Mouse (Mus musculus) ES-E14 (cell line): Measurements from ENCODE around the gene Sept9. TPM values are rescaled to one million over a fixed set of nuclear protein-coding genes. Genes with fewer than 3 reads are reported as not detected.

Experiments used
- DNase-seq: peaks from one replicate; pipeline ENCODE4 v3.0.0-alpha.2; 2013; ENCODE audit warnings: low read depth, low spot score
- H3K27ac ChIP-seq: 2 replicates; pipeline ENCODE4 v1.5.1; 2012; ENCODE audit warnings: low read depth, mild to moderate bottlenecking, low read length, moderate library complexity, mixed read lengths; ENCODE audit not compliant: poor library complexity, insufficient read depth, severe bottlenecking
- H3K36me3 ChIP-seq: 2 replicates; pipeline ENCODE4 v1.6.1; 2012; ENCODE audit warnings: mild to moderate bottlenecking, low read length, moderate library complexity, mixed read lengths; ENCODE audit not compliant: control insufficient read depth, poor library complexity, insufficient read depth, severe bottlenecking
- H3K4me1 ChIP-seq, 2 experiments: fragments of 150-350 bp in 1 of 2; sonication (generic) in 1 of 2; 2 replicates each; pipeline ENCODE4 v1.6.1; 2012; ENCODE audit warnings: low read length in 2 of 2, mild to moderate bottlenecking in 1 of 2, mixed read lengths in 1 of 2; ENCODE audit not compliant: control insufficient read depth in 2 of 2, insufficient read depth in 2 of 2, poor library complexity in 1 of 2
- H3K4me3 ChIP-seq, 2 experiments: fragments of 150-350 bp in 1 of 2; sonication (generic) in 1 of 2; 2 replicates each; pipeline ENCODE4 v1.5.1; 2012; ENCODE audit warnings: low read length in 2 of 2, low read depth in 1 of 2, mild to moderate bottlenecking in 1 of 2, mixed read lengths in 1 of 2; ENCODE audit not compliant: insufficient read depth in 1 of 2, poor library complexity in 1 of 2, severe bottlenecking in 1 of 2
- H3K9ac ChIP-seq: 2 replicates; pipeline ENCODE4 v1.6.1; 2012; ENCODE audit warnings: low read depth, mild to moderate bottlenecking, low read length, mixed read lengths; ENCODE audit not compliant: poor library complexity, insufficient read depth, severe bottlenecking
- H3K9me3 ChIP-seq: fragments of 150-350 bp; sonication (generic); 2 replicates; pipeline ENCODE4 v1.6.1; 2012; ENCODE audit warnings: low read depth, mild to moderate bottlenecking, low read length; ENCODE audit not compliant: control insufficient read depth, insufficient read depth
- CHD2 ChIP-seq: IDR thresholded peaks from 2 replicates; pipeline ENCODE4 v1.6.1; 2014; ENCODE audit warnings: mild to moderate bottlenecking, low read depth, low read length, inconsistent platforms
- HCFC1 ChIP-seq: IDR thresholded peaks from 2 replicates; pipeline ENCODE4 v1.6.1; 2012; ENCODE audit warnings: low read length, inconsistent platforms, borderline replicate concordance; ENCODE audit not compliant: insufficient read depth
- MAFK ChIP-seq: IDR thresholded peaks from 2 replicates; pipeline ENCODE4 v1.6.1; 2014; ENCODE audit warnings: mild to moderate bottlenecking, low read depth, low read length, inconsistent platforms; ENCODE audit not compliant: insufficient read depth
- ZC3H11A ChIP-seq: IDR thresholded peaks from 2 replicates; pipeline ENCODE4 v1.6.1; 2012; ENCODE audit warnings: low read depth, mild to moderate bottlenecking, inconsistent platforms, low read length, borderline replicate concordance
- ZNF384 ChIP-seq: IDR thresholded peaks from 2 replicates; pipeline ENCODE4 v1.6.1; 2012; ENCODE audit warnings: low read depth, low read length, inconsistent platforms
- in situ Hi-C, 2 experiments: fragments of 600-800 bp; cut with MboI; formaldehyde crosslinking; loops; one replicate each; pipeline ENCODE4 v1.15.1; 2025; ENCODE audit warnings: low sequenced_read_pairs in 2 of 2, inconsistent platforms in 1 of 2; ENCODE audit not compliant: unreplicated experiment in 2 of 2
- total RNA-seq: library from RNA; depleted of rRNA; stranded (reverse); fragments of 300-350 nt; gene quantifications from 2 replicates; pipeline ENCODE4 v1.2.3, GENCODE M21; 2012

The Sept9 gene
- total RNA-seq, 1 experiment: 65.7 TPM

DNA sequence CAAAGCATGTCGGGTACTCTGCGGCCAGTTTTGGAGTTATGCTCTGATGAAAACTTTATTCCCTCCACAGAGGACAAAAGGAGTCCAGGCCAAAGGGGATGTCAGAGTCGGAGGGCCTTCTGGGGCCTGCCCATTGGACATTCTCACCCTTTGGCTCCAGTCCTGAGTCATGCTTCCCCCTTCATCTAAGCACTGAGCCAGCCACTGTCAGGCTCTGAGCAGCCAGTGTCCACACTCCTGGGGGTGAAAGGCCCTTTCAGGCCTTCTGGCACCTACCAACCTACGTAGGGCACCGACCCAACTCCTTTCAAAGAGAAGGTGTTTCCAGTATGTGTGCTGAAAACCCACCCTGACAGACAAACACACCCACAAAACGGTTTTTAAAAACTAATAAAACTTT is 3.8 kb upstream of the Sept9 start:
- Histone ChIP-seq H3K27ac (no peak overlapping the region), H3K9ac (no peak overlapping the region), H3K4me1 (no peaks in the 10 kb centered on the region), H3K9me3 (no peaks in the 10 kb centered on the region), H3K36me3 (no peaks in the 10 kb centered on the region), H3K4me3 (no peak overlapping the region)
- in situ Hi-C loops: no loop called here
- TF ChIP-seq ZC3H11A: no peak
- no peak for TF ChIP-seq CHD2
- no peak for TF ChIP-seq ZNF384
- TF ChIP-seq HCFC1: no peak
- no peak for TF ChIP-seq MAFK
- DNase-seq: no peak

DNA sequence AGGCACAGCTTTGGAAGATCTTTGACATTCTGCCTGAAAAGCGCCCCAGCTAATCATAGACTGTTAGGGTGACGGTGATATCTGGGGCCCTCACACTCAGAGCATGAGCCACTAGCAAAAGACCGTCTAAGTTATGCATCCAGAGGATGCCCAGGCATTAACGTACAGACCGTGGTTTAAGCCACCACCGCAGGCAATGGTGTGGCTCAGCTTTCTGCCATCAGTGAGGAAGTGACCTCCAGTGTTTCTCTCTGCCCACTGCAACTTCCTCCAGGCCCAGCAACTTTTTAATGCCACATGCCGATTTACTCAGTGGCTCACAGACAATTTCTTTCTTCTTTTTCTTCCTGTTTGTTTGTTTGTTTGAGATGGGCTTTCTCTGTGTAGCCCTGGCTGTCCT is 2.8 kb upstream of the Sept9 start:
- no peak overlapping the region for H3K27ac ChIP-seq
- no peaks in the 10 kb centered on the region for H3K9me3 ChIP-seq
- H3K36me3 ChIP-seq: no peaks in the 10 kb centered on the region
- DNase-seq: no peak
- no peak overlapping the region for H3K9ac ChIP-seq
- in situ Hi-C loops: no loop called here
- H3K4me1 ChIP-seq: no peaks in the 10 kb centered on the region
- H3K4me3 ChIP-seq: no peak overlapping the region
- TF ChIP-seq ZNF384 (no peak), HCFC1 (no peak), CHD2 (no peak), MAFK (no peak), ZC3H11A (no peak)

DNA sequence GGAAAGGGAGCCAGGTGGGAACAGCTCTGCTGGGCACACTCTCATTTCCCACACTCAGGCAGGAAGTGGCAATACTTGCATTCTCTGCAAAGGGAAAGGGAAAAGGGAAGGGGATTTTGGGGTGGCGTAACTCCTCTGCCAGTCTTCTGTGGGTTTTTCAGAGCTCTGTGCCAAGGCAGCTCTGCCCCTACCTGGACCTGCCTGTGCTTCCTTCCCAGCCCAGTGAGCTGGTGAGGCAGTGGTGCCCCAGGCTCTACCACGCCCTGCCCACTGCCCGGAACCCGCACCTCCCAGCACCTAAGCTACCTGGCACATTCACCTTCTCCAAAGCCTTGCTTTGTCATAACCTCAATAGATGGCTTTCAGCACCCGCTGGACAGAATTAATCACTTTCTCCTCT is 1.3 kb upstream of the Sept9 start:
- Histone ChIP-seq H3K9ac (no peak overlapping the region), H3K4me1 (no peaks in the 10 kb centered on the region), H3K4me3 (no peak overlapping the region), H3K27ac (no peak overlapping the region), H3K36me3 (no peaks in the 10 kb centered on the region), H3K9me3 (no peaks in the 10 kb centered on the region)
- in situ Hi-C loops: no loop called here
- no peak for DNase-seq
- TF ChIP-seq CHD2 (no peak), ZNF384 (no peak), MAFK (no peak), ZC3H11A (no peak), HCFC1 (no peak)

DNA sequence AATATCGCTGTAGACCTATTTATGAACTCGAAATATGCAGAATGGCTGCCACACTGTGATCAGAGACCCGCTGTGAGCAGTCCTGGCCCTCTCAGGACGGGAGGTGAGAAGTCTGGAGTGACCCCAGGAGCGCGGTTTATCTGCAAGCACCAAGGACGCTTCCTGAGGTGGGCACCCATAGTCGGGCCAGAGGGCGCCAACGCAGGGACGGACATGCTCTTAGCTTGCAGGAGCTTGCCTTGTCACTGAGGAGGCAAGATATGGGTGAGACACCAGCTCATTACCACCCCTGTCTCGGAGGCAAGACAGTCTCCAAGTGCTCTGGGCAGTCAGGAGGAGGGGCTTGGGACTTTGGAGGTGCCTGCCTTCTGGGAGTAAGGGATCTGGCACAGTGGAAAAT is 2.4 kb downstream of the Sept9 start:
- peaks cover 0 to 4% of the 10 kb centered on the region in 2 experiments; a peak in 1 of 4 replicates for H3K4me1 ChIP-seq
- H3K9ac ChIP-seq: no peak overlapping the region
- DNase-seq: no peak
- in situ Hi-C loops: no loop called here
- H3K27ac ChIP-seq: no peak overlapping the region
- no peaks in the 10 kb centered on the region for H3K9me3 ChIP-seq
- TF ChIP-seq MAFK (no peak), CHD2 (no peak), HCFC1 (no peak), ZNF384 (no peak), ZC3H11A (no peak)
- no peak overlapping the region for H3K4me3 ChIP-seq
- no peaks in the 10 kb centered on the region for H3K36me3 ChIP-seq

DNA sequence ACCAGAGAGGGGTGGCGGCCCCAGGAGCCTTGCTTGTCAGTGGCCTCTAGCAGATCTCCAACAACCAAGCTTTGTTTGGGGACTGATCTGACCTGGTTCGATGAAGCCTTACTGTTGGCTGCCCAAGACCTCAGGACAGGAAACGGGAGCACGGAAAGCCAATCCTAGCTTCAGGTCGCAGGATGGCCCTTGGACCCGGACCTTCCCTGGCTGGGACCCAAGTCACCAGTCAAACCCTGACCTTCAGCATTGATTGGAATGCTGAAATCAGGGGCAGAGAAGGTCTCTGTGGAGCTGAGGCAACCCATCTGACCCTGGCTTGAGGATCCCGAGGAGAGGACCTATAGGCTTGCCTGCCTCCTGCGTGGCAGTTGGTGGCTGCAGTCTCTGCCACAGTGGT is 5.1 kb downstream of the Sept9 start:
- no peak overlapping the region for H3K4me3 ChIP-seq
- no peak overlapping the region for H3K9ac ChIP-seq
- in situ Hi-C loops: no loop called here
- DNase-seq: no peak
- H3K36me3 ChIP-seq: no peaks in the 10 kb centered on the region
- peaks cover 4 to 9% of the 10 kb centered on the region in 2 experiments; a peak in 1 of 4 replicates for H3K4me1 ChIP-seq
- TF ChIP-seq ZC3H11A (no peak), HCFC1 (no peak), CHD2 (no peak), MAFK (no peak), ZNF384 (no peak)
- no peaks in the 10 kb centered on the region for H3K9me3 ChIP-seq
- H3K27ac ChIP-seq: no peak overlapping the region
